Mouse (Mus musculus) liver, embryonic 14 days (tissue): Measurements from ENCODE around the gene Mrpl44. TPM values are rescaled to one million over a fixed set of nuclear protein-coding genes. Genes with fewer than 3 reads are reported as not detected.

Experiments
- polyA plus RNA-seq: library from polyadenylated mRNA; depleted of rRNA; stranded (reverse); fragments of >200 nt; gene quantifications from 2 replicates; pipeline ENCODE4 v1.2.3, GENCODE M21; 2012; rRNA removed

Gene Mrpl44
- 10.5 and 13.9 TPM in 2 replicates for polyA plus RNA-seq

GRCm38 (mm10) chr1:79775927-79776458, at the start of gene Mrpl44, which contains the start of gene Wdfy1:
Gene Mrpl44, plus strand, starts transcription at chr1:79776018.
Gene Wdfy1, minus strand, starts transcription at chr1:79776143.

Other genes starting within 250 kb of the Mrpl44 start
- gene Ap1s3, start 104.0 kb upstream of the Mrpl44 start, polyA plus RNA-seq = 1.5 and 2.1 TPM in 2 replicates
- gene Wdfy1, start 125 bp downstream of the Mrpl44 start, polyA plus RNA-seq = 4.4 and 5.5 TPM in 2 replicates
- 2.8 and 3.4 TPM in 2 replicates for gene Serpine2, start 85.2 kb downstream of the Mrpl44 start, polyA plus RNA-seq